Mouse (Mus musculus) hindbrain, postnatal 0 days (tissue): ENCODE data around the gene Hoxc10. TPM values are rescaled to one million over a fixed set of nuclear protein-coding genes. Genes with fewer than 3 reads are reported as not detected.

Source experiments
- ATAC-seq: fragments of 200-750 bp; cut with Nextera tagmentation; 2 replicates; pipeline ENCODE4 v1.8.0; 2017; ENCODE audit warnings: mild to moderate bottlenecking, moderate TSS enrichment, moderate library complexity
- DNase-seq: peaks from one replicate; pipeline ENCODE4 v3.0.0-alpha.2; 2015; ENCODE audit warnings: low spot score
- H3K27ac ChIP-seq: fragments of 300-500 bp; sonication (generic); 2 replicates; pipeline ENCODE4 v1.5.1; 2014; ENCODE audit warnings: mild to moderate bottlenecking
- H3K27me3 ChIP-seq: fragments of 300-500 bp; sonication (generic); 2 replicates; pipeline ENCODE4 v1.6.1; 2014; ENCODE audit warnings: low read length, mixed read lengths; ENCODE audit not compliant: insufficient read depth
- H3K36me3 ChIP-seq: fragments of 300-500 bp; sonication (generic); 2 replicates; pipeline ENCODE4 v1.6.1; 2014; ENCODE audit warnings: low read length, mixed read lengths; ENCODE audit not compliant: insufficient read depth
- H3K4me1 ChIP-seq: fragments of 300-500 bp; sonication (generic); 2 replicates; pipeline ENCODE4 v1.6.1; 2014; ENCODE audit warnings: antibody characterized with exemption, low read length, mixed read lengths; ENCODE audit not compliant: insufficient read depth
- H3K4me2 ChIP-seq: fragments of 300-500 bp; sonication (generic); 2 replicates; pipeline ENCODE4 v1.6.1; 2014; ENCODE audit warnings: low read depth, mild to moderate bottlenecking, low read length, moderate library complexity, mixed read lengths
- H3K4me3 ChIP-seq: fragments of 300-500 bp; sonication (generic); 2 replicates; pipeline ENCODE4 v1.5.1; 2014; ENCODE audit warnings: low read length
- H3K9ac ChIP-seq: fragments of 300-500 bp; sonication (generic); replicated peaks from 2 replicates; pipeline ENCODE4 v1.6.1; 2014; ENCODE audit warnings: mild to moderate bottlenecking, low read length, moderate library complexity, mixed read lengths
- H3K9me3 ChIP-seq: fragments of 300-500 bp; sonication (generic); 2 replicates; pipeline ENCODE4 v1.6.1; 2016; ENCODE audit warnings: low read length, mixed read lengths
- CTCF ChIP-seq: IDR thresholded peaks from 2 replicates; pipeline ENCODE4 v1.5.1; 2016; ENCODE audit warnings: antibody characterized with exemption, control low read depth, low read depth
- WGBS: fragments of 180-500 bp; shearing (Covaris S2); extraction: QIAGEN DNeasy Blood & Tissue Kit; methylation state at CpG from one replicate; pipeline ENCODE4 v1.1.7; 2014; 5-methylcytosine and 5-hydroxymethylcytosine counted together
- polyA plus RNA-seq: library from polyadenylated mRNA; unstranded; fragments of >200 nt; fragmentation: Nextera tagmentation; extraction: Ambion mirVana; gene quantifications from 2 replicates; pipeline ENCODE4 v1.2.1, GENCODE M21; 2015
- total RNA-seq: library from RNA; depleted of rRNA; stranded (reverse); fragments of >200 nt; gene quantifications from 2 replicates; pipeline ENCODE4 v1.2.3, GENCODE M21; 2014

Hoxc10 gene
- total and polyA plus RNA-seq, 2 experiments from 2014 or later, result not detected

DNA sequence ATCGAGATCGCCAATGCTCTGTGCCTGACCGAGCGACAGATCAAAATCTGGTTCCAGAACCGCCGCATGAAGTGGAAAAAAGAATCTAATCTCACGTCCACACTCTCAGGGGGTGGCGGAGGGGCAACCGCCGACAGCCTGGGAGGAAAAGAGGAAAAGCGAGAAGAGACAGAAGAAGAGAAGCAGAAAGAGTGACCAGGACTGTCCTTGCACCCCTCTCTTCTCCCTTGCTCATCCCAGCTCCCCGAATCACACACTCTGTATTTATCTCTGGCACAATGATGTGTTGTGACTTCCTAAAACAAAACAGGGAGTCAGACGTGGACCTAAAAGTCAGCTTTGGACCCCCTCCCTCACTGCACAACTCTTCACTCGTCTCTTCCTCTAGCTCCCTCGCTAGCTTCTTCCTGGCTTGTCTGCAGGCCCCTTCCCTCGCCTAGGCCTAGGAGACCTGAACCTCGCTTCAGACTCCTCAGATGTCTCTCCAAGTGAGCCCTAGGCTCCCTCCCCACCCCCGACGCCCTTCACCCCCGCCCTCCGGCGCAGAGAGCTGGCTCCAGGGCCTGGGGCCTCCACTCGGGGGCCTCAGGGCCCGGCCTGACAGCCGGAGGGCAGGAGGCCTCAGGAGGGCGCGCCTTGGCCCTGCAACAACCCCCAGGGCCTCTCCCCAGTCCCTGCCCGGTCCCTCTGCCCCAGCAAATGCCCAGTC lies 44.4 kb downstream of the Hoxc10 start:
- Histone ChIP-seq H3K4me2 (no peak overlapping the region), H3K27me3 (peaks cover 96% of the 10 kb centered on the region), H3K4me1 (no peaks in the 10 kb centered on the region), H3K9ac (no peak overlapping the region), H3K9me3 (no peaks in the 10 kb centered on the region), H3K27ac (no peak overlapping the region), H3K4me3 (no peak overlapping the region), H3K36me3 (no peaks in the 10 kb centered on the region)
- no peak for ATAC-seq
- WGBS, result 5% methylated on average over 28 of the region's 28 CpGs
- DNase-seq, result no peak
- no peak for TF ChIP-seq CTCF

GRCm38 (mm10) chr15:103011928-103012486 lies 45.4 kb downstream of the Hoxc10 start:
- H3K9ac ChIP-seq, result no peak overlapping the region
- ATAC-seq (no peak), DNase-seq (no peak)
- no peak overlapping the region for H3K4me3 ChIP-seq
- H3K9me3 ChIP-seq, result no peaks in the 10 kb centered on the region
- 14% methylated on average over 26 of the region's 26 CpGs for WGBS
- no peak overlapping the region for H3K4me2 ChIP-seq
- H3K36me3 ChIP-seq, result no peaks in the 10 kb centered on the region
- H3K4me1 ChIP-seq, result no peaks in the 10 kb centered on the region
- H3K27ac ChIP-seq, result no peak overlapping the region
- no peak for TF ChIP-seq CTCF
- H3K27me3 ChIP-seq, result peaks cover 96% of the 10 kb centered on the region

DNA sequence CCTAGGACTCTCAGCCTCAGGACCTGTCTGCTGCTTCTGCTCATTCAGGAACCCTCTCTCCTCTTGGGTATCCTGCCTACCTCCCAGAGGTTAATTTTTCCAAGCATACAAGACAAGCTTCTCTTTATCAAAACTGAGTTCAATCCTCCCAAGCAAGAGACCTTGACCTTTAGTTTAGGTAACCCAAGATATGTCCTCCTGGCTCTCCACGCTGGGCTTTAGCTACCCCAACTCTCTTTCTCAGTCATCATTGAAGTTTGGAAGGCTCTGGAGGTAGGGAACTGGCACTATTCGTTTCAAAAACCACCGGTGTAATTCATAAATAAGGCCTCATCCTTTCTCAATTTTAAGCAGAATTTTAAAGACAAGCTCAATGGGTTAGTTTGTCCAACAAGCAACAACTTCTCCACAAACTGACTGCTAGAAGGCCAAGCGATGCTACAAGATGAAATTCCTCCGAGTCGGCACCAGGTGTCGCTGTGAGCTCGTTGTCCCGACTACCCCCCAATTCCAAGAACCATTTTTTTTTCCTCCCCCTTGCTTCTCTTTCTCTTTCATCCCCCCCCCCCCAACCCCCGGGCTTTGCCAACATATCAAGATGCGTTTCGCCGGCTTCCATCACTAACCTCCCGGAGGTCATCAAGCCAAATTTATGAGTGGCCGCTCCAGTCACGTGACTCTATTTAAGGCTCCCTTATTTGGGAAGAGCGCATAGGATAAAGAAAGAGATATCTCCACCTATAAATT lies 46.8 kb downstream of the Hoxc10 start:
- Histone ChIP-seq H3K36me3 (no peaks in the 10 kb centered on the region), H3K9ac (0 out of 2 replicates have a peak overlapping the region, but pooled peaks have one; percentile 33), H3K4me1 (no peaks in the 10 kb centered on the region), H3K4me3 (peak overlapping the region; percentile 27), H3K27me3 (peaks cover 96% of the 10 kb centered on the region), H3K27ac (no peak overlapping the region), H3K9me3 (no peaks in the 10 kb centered on the region), H3K4me2 (peak overlapping the region; percentile 57)
- 3% methylated on average over 17 of the region's 17 CpGs for WGBS
- ATAC-seq, result no peak
- DNase-seq, result peak; percentile 74
- peak; percentile 82 for TF ChIP-seq CTCF

GRCm38 (mm10) chr15:103014166-103015008 lies 47.8 kb downstream of the Hoxc10 start:
- no peaks in the 10 kb centered on the region for H3K36me3 ChIP-seq
- no peak for DNase-seq
- peak; percentile 69 for ATAC-seq
- no peaks in the 10 kb centered on the region for H3K9me3 ChIP-seq
- H3K27ac ChIP-seq, result peak overlapping the region; percentile 36; the same call in 1 of the 2 replicates
- WGBS, result under 1% methylated on average over 50 of the region's 57 CpGs
- peak overlapping the region; percentile 33 for H3K9ac ChIP-seq
- H3K4me1 ChIP-seq, result no peaks in the 10 kb centered on the region
- peak overlapping the region; percentile 57 for H3K4me2 ChIP-seq
- TF ChIP-seq CTCF, result no peak
- H3K27me3 ChIP-seq, result peaks cover 96% of the 10 kb centered on the region
- peak overlapping the region; percentile 27 for H3K4me3 ChIP-seq

- 1% methylated on average over 26 of the region's 28 CpGs for WGBS
- ATAC-seq (0 out of 2 replicates have a peak, but pooled peaks have one; percentile 13), DNase-seq (no peak)
- no peaks in the 10 kb centered on the region for H3K4me1 ChIP-seq
- H3K4me2 ChIP-seq, result peak overlapping the region; percentile 57
- H3K9ac ChIP-seq, result peak overlapping the region; percentile 33
- peak overlapping the region; percentile 27 for H3K4me3 ChIP-seq
- no peaks in the 10 kb centered on the region for H3K36me3 ChIP-seq
- TF ChIP-seq CTCF, result no peak
- H3K9me3 ChIP-seq, result no peaks in the 10 kb centered on the region
- H3K27me3 ChIP-seq, result peaks cover 97% of the 10 kb centered on the region
- no peak overlapping the region for H3K27ac ChIP-seq
These were observed 48.4 kb downstream of the Hoxc10 start for GRCm38 (mm10) chr15:103015009-103015399.
